Mouse (Mus musculus) CD8-positive naive resting alpha-beta T cell, adult 2 months (primary cell): ENCODE measurements around the gene Cnot11.

Source experiments
- DNase-seq, 2 experiments: peaks; one replicate each; pipeline ENCODE4 v3.0.0; 2022; ENCODE audit warnings: low read depth in 2 of 2, low spot score in 2 of 2

Cnot11 gene

GRCm38 (mm10) chr1:39534831-39535230 is at the start of gene Cnot11:
Gene Cnot11 (plus strand): TSS chr1:39534992.
- no peak for DNase-seq

GRCm38 (mm10) chr1:39487370-39487769 is 47.4 kb upstream of the Cnot11 start:
- DNase-seq: no peak

GRCm38 (mm10) chr1:39493165-39493564 is 41.6 kb upstream of the Cnot11 start:
- no peak for DNase-seq

GRCm38 (mm10) chr1:39493664-39494063 is 41.1 kb upstream of the Cnot11 start:
- no peak for DNase-seq

- DNase-seq: no peak
Observed at GRCm38 (mm10) chr1:39496995-39497394, 37.8 kb upstream of the Cnot11 start.

GRCm38 (mm10) chr1:39497748-39498147 is 37.0 kb upstream of the Cnot11 start:
- DNase-seq: no peak

- no peak for DNase-seq
Observed at GRCm38 (mm10) chr1:39499485-39499941, 35.3 kb upstream of the Cnot11 start.

- DNase-seq: no peak
Observed at GRCm38 (mm10) chr1:39502817-39503633, 31.8 kb upstream of the Cnot11 start.

- DNase-seq: no peak
Observed at GRCm38 (mm10) chr1:39504261-39504660, 30.5 kb upstream of the Cnot11 start.

GRCm38 (mm10) chr1:39505600-39505999 is 29.2 kb upstream of the Cnot11 start:
- no peak for DNase-seq

GRCm38 (mm10) chr1:39511775-39512174 is 23.0 kb upstream of the Cnot11 start:
- no peak for DNase-seq

- no peak for DNase-seq
Observed at GRCm38 (mm10) chr1:39512183-39512582, 22.6 kb upstream of the Cnot11 start.

GRCm38 (mm10) chr1:39515303-39515991 is 19.3 kb upstream of the Cnot11 start:
- DNase-seq: no peak

- DNase-seq: no peak
Observed at GRCm38 (mm10) chr1:39521326-39521725, 13.5 kb upstream of the Cnot11 start.

GRCm38 (mm10) chr1:39522519-39522918 is 12.3 kb upstream of the Cnot11 start:
- DNase-seq: peak in 1 of 2 experiments; percentile 46

GRCm38 (mm10) chr1:39525763-39526162 is 9.0 kb upstream of the Cnot11 start:
- DNase-seq: no peak

- no peak for DNase-seq
Observed at GRCm38 (mm10) chr1:39526371-39527167, 8.2 kb upstream of the Cnot11 start.

- peak; percentile 75 to 81 for DNase-seq
Observed at GRCm38 (mm10) chr1:39527432-39527831, 7.4 kb upstream of the Cnot11 start.

GRCm38 (mm10) chr1:39528319-39528718 is 6.5 kb upstream of the Cnot11 start:
- no peak for DNase-seq

GRCm38 (mm10) chr1:39530258-39530943 is 4.4 kb upstream of the Cnot11 start:
- DNase-seq: peak; percentile 75 to 86

- no peak for DNase-seq
Observed at GRCm38 (mm10) chr1:39531036-39531435, 3.8 kb upstream of the Cnot11 start.
